Mouse (Mus musculus): ENCODE data around the gene Syce1. TPM values are rescaled to one million over a fixed set of nuclear protein-coding genes. Genes with fewer than 3 reads are reported as not detected.

The Syce1 gene
- polyA plus RNA-seq, 1 experiment from 2014 or later = not detected

GRCm38 (mm10) chr7:140811714-140812113, 24.1 kb upstream of the Syce1 start:
- H3K4me1 ChIP-seq (replicated peaks; ENCODE audit: insufficient read depth, low read length) = no peaks in the 10 kb centered on the region
- DNase-seq (ENCODE audit: low spot score) = no peak
- 0 out of 2 replicates have a peak, but pooled peaks cover 3% of the 10 kb centered on the region for H3K36me3 ChIP-seq (ENCODE audit: insufficient read depth, low read length)
- no peak overlapping the region for H3K4me3 ChIP-seq (replicated peaks; ENCODE audit: low read depth, low read length)
- no peak overlapping the region for H3K27ac ChIP-seq
- H3K27me3 ChIP-seq (ENCODE audit: insufficient read depth, low read length) = no peaks in the 10 kb centered on the region
- 77% methylated on average over 13 of the region's 13 CpGs for WGBS
- no peak for ATAC-seq (replicated peaks; ENCODE audit: low FRiP score, low read depth)
- H3K4me2 ChIP-seq (ENCODE audit: low read length) = no peak overlapping the region
- TF ChIP-seq CTCF (IDR thresholded peaks at IDR 0.05; ENCODE audit: low read depth) = no peak
- H3K9ac ChIP-seq (ENCODE audit: low read depth, low read length) = no peak overlapping the region
- H3K9me3 ChIP-seq (replicated peaks; ENCODE audit: low read length) = no peaks in the 10 kb centered on the region

- H3K9me3 ChIP-seq (replicated peaks; ENCODE audit: low read length) = no peaks in the 10 kb centered on the region
Measured at GRCm38 (mm10) chr7:140810496-140810895, 22.8 kb upstream of the Syce1 start.

GRCm38 (mm10) chr7:140805704-140806103, 18.1 kb upstream of the Syce1 start:
- no peaks in the 10 kb centered on the region for H3K27me3 ChIP-seq (ENCODE audit: insufficient read depth, low read length)
- no peak overlapping the region for H3K27ac ChIP-seq
- H3K4me1 ChIP-seq (replicated peaks; ENCODE audit: insufficient read depth, low read length) = no peaks in the 10 kb centered on the region
- DNase-seq (ENCODE audit: low spot score) = peak; percentile 47
- no peak overlapping the region for H3K9ac ChIP-seq (ENCODE audit: low read depth, low read length)
- no peak overlapping the region for H3K4me2 ChIP-seq (ENCODE audit: low read length)
- H3K9me3 ChIP-seq (replicated peaks; ENCODE audit: low read length) = no peaks in the 10 kb centered on the region
- no peak overlapping the region for H3K4me3 ChIP-seq (replicated peaks; ENCODE audit: low read depth, low read length)
- TF ChIP-seq CTCF (IDR thresholded peaks at IDR 0.05; ENCODE audit: low read depth) = peak; percentile 73
- ATAC-seq (replicated peaks; ENCODE audit: low FRiP score, low read depth) = no peak
- no peaks in the 10 kb centered on the region for H3K36me3 ChIP-seq (ENCODE audit: insufficient read depth, low read length)
- 25% methylated on average over 1 of the region's 1 CpGs for WGBS

More at GRCm38 (mm10) chr7:140810496-140810895, 22.8 kb upstream of the Syce1 start:
- no peak overlapping the region for H3K27ac ChIP-seq
- no peak overlapping the region for H3K4me3 ChIP-seq (replicated peaks; ENCODE audit: low read depth, low read length)
- no peaks in the 10 kb centered on the region for H3K4me1 ChIP-seq (replicated peaks; ENCODE audit: insufficient read depth, low read length)
- ATAC-seq (replicated peaks; ENCODE audit: low FRiP score, low read depth) (no peak), DNase-seq (ENCODE audit: low spot score) (no peak)
- no peak overlapping the region for H3K4me2 ChIP-seq (ENCODE audit: low read length)
- no peak overlapping the region for H3K9ac ChIP-seq (ENCODE audit: low read depth, low read length)
- WGBS = 90% methylated on average over 6 of the region's 6 CpGs
- no peaks in the 10 kb centered on the region for H3K27me3 ChIP-seq (ENCODE audit: insufficient read depth, low read length)
- TF ChIP-seq CTCF (IDR thresholded peaks at IDR 0.05; ENCODE audit: low read depth) = peak; percentile 40
- 0 out of 2 replicates have a peak, but pooled peaks cover 3% of the 10 kb centered on the region for H3K36me3 ChIP-seq (ENCODE audit: insufficient read depth, low read length)

DNA sequence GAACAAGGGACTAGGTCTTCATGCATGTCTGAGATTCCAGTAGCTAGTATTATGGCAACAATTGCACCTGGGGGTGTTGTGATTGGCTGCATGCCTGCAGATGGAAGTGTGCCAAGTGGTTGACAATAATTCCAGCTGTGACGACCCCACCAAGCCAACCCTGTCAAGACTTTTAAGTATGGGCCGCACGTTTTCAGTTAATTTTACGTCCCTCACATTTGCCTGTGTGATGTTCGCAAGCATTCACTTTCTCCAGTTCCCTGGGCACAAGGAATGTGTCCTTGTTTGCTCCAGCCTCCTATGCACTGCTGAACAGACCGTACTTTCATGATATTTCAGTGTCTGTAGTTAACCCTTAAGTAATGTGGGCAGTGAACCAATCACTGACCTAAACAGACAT, 15.0 kb upstream of the Syce1 start:
- 19% methylated on average over 6 of the region's 6 CpGs for WGBS
- H3K4me1 ChIP-seq (replicated peaks; ENCODE audit: insufficient read depth, low read length) = no peaks in the 10 kb centered on the region
- TF ChIP-seq CTCF (IDR thresholded peaks at IDR 0.05; ENCODE audit: low read depth) = no peak
- no peak overlapping the region for H3K9ac ChIP-seq (ENCODE audit: low read depth, low read length)
- H3K27ac ChIP-seq = no peak overlapping the region
- no peak overlapping the region for H3K4me2 ChIP-seq (ENCODE audit: low read length)
- no peaks in the 10 kb centered on the region for H3K9me3 ChIP-seq (replicated peaks; ENCODE audit: low read length)
- peak; percentile 17 for DNase-seq (ENCODE audit: low spot score)
- H3K27me3 ChIP-seq (ENCODE audit: insufficient read depth, low read length) = no peaks in the 10 kb centered on the region
- no peaks in the 10 kb centered on the region for H3K36me3 ChIP-seq (ENCODE audit: insufficient read depth, low read length)
- no peak overlapping the region for H3K4me3 ChIP-seq (replicated peaks; ENCODE audit: low read depth, low read length)
- ATAC-seq (replicated peaks; ENCODE audit: low FRiP score, low read depth) = 0 out of 2 replicates have a peak, but pooled peaks have one; percentile 52

DNA sequence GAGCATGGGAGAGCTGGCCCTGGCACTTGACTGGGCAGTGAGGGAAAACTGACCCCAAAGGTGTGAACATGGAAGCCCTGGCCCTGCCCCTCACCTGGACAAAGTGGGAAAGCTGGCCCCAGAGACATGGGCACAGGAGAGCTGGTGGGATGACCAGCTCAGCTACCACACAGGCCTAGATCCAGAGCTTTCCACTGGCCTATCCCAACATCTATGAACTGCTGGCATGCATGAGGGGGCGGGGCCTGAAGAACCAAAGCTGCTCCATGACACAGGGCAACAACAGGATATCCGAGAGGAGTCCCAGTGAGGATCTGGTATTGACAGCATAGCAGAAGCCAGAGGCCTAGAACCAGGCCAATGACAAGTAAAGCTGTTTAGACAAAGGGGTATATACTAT, 10.6 kb upstream of the Syce1 start:
- Histone ChIP-seq H3K4me3 (replicated peaks; ENCODE audit: low read depth, low read length) (no peak overlapping the region), H3K9ac (ENCODE audit: low read depth, low read length) (no peak overlapping the region), H3K36me3 (ENCODE audit: insufficient read depth, low read length) (no peaks in the 10 kb centered on the region), H3K27ac (no peak overlapping the region), H3K9me3 (replicated peaks; ENCODE audit: low read length) (no peaks in the 10 kb centered on the region), H3K4me2 (ENCODE audit: low read length) (no peak overlapping the region), H3K27me3 (ENCODE audit: insufficient read depth, low read length) (no peaks in the 10 kb centered on the region), H3K4me1 (replicated peaks; ENCODE audit: insufficient read depth, low read length) (no peaks in the 10 kb centered on the region)
- no peak for TF ChIP-seq CTCF (IDR thresholded peaks at IDR 0.05; ENCODE audit: low read depth)
- DNase-seq (ENCODE audit: low spot score) = no peak
- WGBS = 54% methylated on average over 2 of the region's 2 CpGs
- ATAC-seq (replicated peaks; ENCODE audit: low FRiP score, low read depth) = no peak

DNA sequence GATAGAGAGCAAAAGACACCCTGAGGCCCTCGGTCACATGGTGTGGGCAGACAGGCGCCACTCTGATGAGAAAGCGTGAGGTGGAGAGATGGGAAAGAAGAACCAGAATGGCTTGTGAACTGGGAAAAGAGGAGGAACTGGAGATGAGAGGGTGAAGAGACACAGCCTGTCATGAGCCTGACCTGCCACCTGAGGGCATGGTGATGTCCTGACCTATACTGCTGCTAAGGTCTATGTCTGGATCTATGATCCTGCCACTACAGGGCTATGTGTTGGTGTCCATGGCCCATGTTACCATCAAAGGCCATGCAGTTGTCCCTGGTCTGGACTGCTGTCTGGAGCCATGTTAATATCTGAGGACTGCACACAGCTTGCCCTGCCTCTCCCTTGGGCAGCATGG, 10.0 kb upstream of the Syce1 start:
- TF ChIP-seq CTCF (IDR thresholded peaks at IDR 0.05; ENCODE audit: low read depth) = no peak
- ATAC-seq (replicated peaks; ENCODE audit: low FRiP score, low read depth) (no peak; the same call in 1 of the 2 replicates), DNase-seq (ENCODE audit: low spot score) (no peak)
- Histone ChIP-seq H3K27me3 (ENCODE audit: insufficient read depth, low read length) (no peaks in the 10 kb centered on the region), H3K4me1 (replicated peaks; ENCODE audit: insufficient read depth, low read length) (no peaks in the 10 kb centered on the region), H3K9me3 (replicated peaks; ENCODE audit: low read length) (no peaks in the 10 kb centered on the region), H3K4me3 (replicated peaks; ENCODE audit: low read depth, low read length) (no peak overlapping the region), H3K27ac (no peak overlapping the region), H3K4me2 (ENCODE audit: low read length) (no peak overlapping the region), H3K9ac (ENCODE audit: low read depth, low read length) (no peak overlapping the region), H3K36me3 (ENCODE audit: insufficient read depth, low read length) (no peaks in the 10 kb centered on the region)
- WGBS = 92% methylated on average over 3 of the region's 3 CpGs

DNA sequence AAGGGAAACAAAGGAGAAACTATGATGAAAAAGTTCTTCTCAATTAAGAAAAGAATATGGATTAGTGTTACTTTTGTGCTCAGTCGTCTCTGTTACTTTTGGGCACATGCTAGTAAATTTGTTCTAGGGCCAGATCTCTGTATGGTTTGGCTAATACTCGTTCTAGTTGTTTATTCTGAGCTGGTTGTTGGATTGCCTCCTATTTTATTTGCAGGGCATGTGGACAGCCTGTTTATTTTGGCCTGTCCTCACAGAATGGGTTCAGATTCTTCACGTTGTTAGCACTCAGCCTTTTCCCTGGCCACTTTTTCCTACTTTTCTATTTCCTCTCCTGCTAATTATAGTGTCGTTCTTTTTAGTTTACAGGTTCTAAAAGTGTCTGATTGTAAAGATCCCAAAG, 5.9 kb upstream of the Syce1 start:
- TF ChIP-seq CTCF (IDR thresholded peaks at IDR 0.05; ENCODE audit: low read depth) = no peak
- ATAC-seq (replicated peaks; ENCODE audit: low FRiP score, low read depth) = no peak
- WGBS = 53% methylated on average over 4 of the region's 4 CpGs
- Histone ChIP-seq H3K4me3 (replicated peaks; ENCODE audit: low read depth, low read length) (no peak overlapping the region), H3K27me3 (ENCODE audit: insufficient read depth, low read length) (no peaks in the 10 kb centered on the region), H3K4me2 (ENCODE audit: low read length) (no peak overlapping the region), H3K4me1 (replicated peaks; ENCODE audit: insufficient read depth, low read length) (no peaks in the 10 kb centered on the region), H3K27ac (no peak overlapping the region), H3K36me3 (ENCODE audit: insufficient read depth, low read length) (no peaks in the 10 kb centered on the region), H3K9ac (ENCODE audit: low read depth, low read length) (no peak overlapping the region), H3K9me3 (replicated peaks; ENCODE audit: low read length) (no peaks in the 10 kb centered on the region)
- DNase-seq (ENCODE audit: low spot score) = no peak
